Mouse (Mus musculus): Measurements from ENCODE around the gene Gm572.

DNA sequence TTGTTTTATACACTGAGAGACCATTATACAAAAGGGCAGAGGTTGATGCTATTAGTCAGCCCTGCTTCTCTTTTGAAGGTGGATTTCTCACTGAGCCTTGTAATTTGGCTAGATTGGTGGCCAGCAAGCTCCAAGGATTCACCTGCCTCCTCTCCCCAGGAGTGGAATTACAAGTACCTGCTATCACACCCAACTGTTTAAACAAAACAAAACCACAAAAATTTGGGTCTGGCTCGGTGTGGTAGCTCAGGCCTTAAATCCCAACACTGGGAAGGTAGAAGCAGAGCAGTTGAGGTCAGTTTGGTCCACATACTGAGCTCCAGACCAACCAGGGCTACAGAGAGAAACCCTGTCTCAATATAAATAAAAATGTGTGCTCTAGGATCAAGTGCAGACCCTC, 23.3 kb upstream of the Gm572 start:
- no peak for TF ChIP-seq CTCF (IDR thresholded peaks at IDR 0.05; ENCODE audit: insufficient read depth, low read length)
- TF ChIP-seq POLR2A (IDR thresholded peaks at IDR 0.05; ENCODE audit: borderline replicate concordance, extremely low read depth, low read depth, low read length): no peak
